Mouse (Mus musculus) G1E-ER4 (cell line): ENCODE measurements around the gene Tnik. TPM values are rescaled to one million over a fixed set of nuclear protein-coding genes. Genes with fewer than 3 reads are reported as not detected.

Source experiments
- GATA1 ChIP-seq: IDR thresholded peaks from one replicate; pipeline ENCODE4 v1.8.0; 2012; ENCODE audit warnings: low read length, inconsistent platforms
- polyA plus RNA-seq: library from polyadenylated mRNA; stranded (reverse); fragments of >175 nt; gene quantifications from 2 replicates; pipeline ENCODE4 v1.2.3, GENCODE M21; 2012

Gene Tnik
- polyA plus RNA-seq, 1 experiment: 1.2 TPM

DNA sequence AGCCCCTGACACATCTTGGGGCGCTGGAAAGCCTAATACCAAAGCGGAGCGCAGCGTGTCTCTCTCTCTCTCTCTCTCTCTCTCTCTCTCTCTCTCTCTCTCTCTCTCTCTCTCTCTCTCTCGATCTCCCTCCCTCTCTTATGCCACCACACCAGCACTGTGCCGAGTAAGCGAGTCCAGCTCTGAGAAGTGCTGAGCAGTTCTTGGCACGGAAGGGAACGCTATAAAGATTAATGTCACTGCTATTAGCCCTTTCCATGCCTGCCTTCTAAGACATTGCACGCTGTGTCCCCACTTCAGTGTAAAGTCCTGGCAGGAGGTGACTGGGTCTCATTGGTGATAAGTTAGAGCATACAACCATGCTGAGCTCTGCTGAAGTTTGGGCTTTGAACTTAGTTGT lies 433.1 kb downstream of the Tnik start:
- no peak for TF ChIP-seq GATA1

DNA sequence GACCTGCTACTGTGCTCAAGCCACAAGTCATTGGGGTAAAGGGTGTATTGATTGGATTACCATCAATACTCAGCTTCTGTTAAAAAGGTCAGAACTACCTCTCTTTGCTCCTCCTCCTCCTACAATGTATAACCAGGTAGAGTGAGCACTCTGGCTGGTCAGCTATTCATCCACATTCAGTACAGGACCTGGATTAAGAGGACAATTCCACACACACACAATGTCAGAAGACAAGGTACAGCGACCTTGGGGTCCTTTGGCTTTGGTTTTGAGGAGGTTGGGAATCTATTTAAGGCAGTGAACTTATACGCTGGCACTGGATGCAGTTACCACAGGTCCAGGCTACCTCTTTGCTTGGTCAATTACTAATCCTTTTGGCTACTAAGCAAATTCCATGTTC lies 434.8 kb downstream of the Tnik start, which contains the start of gene Slc2a2:
Gene Slc2a2 (plus strand): TSS at position 107 of the 400 bp plus-strand sequence.
- no peak for TF ChIP-seq GATA1

DNA sequence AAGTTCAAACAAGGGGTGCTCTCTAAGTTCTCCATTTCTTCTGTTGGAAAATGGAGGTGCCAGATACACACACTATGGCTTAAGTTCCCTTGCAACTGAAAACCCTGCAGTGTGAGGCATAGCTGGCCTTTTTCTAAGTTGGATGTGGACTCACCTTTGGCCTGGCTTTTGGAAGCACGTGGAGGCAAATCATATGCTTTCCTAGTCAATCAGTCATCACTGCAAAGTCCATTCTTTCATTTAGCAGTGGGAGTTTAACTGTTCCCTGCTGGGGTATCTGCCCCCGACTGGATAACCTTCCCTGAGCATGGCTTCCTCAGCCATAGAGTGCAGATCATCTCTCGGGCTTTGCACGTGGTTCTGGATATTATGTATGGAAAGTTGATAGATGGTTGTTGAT lies 436.6 kb downstream of the Tnik start:
- TF ChIP-seq GATA1: no peak

DNA sequence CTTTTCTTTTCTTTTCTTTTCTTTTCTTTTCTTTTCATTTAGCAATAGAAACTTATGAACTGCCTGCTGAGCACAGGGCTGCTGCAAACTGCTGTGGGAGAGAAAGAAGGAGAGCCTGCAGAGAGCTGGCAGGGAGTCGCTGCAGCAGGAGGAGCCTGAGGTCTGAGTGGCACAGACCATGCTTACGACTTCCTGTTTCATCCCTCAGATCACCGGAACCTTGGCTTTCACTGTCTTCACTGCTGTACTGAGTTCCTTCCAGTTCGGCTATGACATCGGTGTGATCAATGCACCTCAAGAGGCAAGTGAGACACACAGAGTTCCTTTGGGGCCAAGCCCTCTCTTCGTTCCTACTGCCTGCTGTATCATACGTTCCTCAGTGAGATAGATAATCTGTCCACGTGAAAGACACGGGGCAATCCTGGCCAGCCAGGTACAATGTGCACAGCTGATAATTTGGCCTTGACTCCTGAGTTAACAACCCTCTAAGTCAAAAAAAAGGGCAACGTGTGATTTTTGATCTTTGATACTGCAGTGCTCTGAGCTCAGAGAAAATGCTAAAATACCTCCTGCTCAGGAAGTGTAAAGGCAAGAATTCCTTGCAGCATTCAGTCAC lies 442.6 kb downstream of the Tnik start:
- TF ChIP-seq GATA1: no peak

DNA sequence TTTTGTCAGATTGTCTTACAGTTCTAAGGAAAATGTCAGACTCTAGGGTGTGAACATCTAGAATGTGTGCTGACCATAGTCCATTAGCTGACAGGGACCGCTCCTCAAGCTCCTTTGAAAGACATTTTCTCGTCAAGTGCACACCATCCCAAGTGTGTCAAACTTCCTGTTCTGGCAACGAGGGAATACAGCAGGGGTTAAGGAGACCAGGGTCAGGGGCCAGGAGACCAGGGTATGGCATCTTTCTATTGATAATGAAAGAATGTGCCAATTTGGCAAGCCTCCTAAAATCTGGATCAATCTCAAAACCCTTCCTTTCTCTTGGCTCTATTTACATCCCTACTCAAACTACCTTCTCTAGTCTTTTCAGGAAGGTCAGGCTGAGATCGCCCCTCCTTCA lies 443.7 kb downstream of the Tnik start:
- TF ChIP-seq GATA1: no peak

DNA sequence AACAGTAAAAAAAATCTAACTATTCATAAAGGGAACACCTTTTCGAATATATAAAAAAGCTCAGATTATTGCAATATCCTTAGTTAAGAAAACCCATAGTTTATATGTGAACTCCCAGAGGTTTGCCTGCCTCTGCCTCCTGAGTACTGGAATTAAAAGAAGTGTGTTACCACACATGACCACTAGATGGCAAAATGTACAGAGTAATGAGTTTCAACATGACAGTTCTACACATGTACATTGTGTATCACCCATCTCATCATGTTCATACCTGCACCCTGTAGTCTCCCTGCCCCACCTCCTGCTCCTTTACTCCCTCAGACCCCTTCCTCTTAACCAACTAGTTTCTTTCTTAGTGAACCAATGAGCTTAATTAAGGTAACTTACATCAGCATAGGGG lies 446.7 kb downstream of the Tnik start:
- TF ChIP-seq GATA1: no peak

DNA sequence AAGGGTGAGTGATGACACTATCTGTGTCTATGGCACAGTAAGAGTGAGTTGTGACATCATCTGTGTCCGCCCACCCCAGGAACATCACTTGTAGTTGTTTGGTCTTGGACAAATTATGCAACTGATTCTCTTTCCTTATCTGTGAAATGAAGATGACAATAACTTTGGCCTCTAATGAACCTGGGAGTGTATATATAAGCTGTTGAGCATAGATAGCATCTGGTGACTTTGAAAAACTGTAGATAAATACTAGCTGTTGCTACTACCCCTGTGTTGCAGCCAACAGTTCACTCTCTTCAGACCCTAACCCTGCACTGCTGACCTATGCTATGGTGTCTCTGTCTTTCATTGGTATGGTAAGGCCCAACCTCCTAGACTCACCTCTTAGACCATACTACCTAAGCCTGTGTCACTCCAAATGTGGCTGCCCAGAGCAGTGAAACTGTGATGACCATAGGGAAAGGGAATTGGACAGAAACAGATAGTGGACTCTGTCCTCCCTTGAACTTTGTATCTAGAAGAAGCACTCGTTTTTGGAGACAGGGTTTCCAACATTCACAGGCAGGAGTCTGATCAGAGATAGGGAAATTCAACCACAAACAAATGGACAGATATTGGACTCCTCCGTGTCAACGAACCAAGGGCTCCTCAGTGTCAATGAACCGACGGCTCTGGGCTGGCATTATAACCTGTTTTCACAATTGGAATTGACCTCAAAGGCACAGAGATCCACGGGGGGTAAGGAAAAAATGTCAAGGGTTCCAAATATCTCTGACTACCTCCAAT lies 451.1 kb downstream of the Tnik start:
- no peak for TF ChIP-seq GATA1

DNA sequence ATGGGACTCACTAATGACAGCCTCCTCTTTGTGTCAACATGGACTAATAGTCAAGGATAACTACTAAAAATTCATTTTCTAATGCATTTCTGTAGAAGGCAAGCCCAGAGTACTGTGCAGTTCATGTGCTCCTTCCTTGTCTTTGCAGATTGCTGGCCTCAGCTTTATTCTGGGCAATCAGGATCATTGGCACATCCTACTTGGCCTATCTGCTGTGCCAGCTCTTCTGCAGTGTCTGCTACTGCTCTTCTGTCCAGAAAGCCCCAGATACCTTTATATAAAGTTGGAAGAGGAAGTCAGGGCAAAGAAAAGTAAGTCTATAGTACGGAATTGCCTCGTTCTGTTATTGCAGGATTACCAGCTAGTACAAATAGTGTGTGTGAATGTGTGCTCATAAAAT lies 455.5 kb downstream of the Tnik start:
- no peak for TF ChIP-seq GATA1

DNA sequence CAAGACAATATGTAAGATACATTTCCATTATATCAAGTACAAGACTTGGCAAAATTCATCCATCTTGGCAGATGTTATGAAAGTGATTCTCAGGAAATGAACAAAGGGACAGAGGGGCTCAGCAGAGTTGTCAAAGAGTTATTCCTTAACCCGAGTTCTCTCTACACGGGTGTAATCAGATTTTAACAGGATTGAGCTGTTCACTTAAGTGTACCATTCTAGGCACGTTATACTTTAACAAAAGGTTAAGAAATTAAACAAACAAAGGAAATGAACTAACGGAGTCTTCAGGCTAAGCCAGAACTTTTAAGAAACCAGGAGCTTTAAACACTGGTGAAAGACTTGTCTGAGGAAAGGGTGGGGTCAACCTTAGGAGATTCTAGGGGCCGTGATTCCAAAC lies 458.2 kb downstream of the Tnik start:
- TF ChIP-seq GATA1: no peak

DNA sequence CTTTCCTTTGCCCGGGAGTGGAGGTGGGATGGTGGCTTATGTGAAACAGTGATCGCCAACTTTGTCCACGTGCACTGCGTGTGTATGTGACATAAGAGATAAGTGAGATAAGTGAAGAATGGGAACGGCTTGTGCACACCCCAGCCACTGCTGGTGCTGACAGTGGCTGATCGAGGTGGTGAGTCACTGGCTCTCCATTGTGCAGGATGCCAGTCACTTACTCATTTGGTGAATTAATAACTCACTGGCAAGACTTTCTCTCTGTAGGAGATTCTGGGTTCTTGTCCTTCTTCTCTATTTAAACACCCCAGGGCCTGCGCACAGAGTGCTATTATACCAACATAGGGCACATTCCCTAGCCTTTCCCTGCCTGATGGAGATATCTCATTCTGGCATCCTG lies 458.8 kb downstream of the Tnik start:
- TF ChIP-seq GATA1: no peak

DNA sequence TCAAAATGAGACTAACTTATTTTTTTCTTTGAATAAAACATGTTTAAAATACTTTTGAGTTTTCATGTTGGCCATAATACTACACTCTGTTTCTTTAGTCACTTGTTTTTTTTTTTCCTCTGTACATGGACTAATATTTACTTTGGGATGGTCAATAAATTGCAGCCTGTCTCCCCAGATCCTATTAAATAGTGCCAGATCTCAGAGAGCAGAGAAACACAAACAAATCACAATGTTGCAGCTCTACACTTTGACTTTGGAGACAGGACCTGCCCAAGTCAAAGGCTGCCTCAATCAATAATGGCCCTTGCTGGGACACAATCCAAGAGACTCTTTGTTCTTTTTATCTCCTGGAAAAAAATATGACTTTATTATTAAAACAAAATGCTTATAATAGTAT lies 459.5 kb downstream of the Tnik start:
- no peak for TF ChIP-seq GATA1

DNA sequence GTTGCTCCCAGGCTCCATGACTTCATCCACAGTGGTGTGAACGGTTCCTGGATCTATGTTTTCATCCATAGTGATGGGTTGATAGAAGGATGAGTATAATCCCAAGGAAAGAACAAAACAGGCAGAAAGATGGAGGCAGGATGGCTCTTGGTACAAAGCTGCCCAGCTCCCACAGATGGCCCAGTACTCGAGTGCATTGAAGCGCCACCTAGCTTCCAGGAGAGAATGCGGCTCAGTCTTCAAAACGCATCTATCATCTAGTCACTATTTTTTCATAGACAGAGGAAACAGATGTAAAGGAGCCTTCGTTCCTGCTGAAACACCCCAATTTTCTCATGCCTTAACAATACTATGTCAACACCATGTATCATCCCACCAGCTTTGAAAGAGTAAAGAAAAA lies 460.5 kb downstream of the Tnik start:
- no peak for TF ChIP-seq GATA1

DNA sequence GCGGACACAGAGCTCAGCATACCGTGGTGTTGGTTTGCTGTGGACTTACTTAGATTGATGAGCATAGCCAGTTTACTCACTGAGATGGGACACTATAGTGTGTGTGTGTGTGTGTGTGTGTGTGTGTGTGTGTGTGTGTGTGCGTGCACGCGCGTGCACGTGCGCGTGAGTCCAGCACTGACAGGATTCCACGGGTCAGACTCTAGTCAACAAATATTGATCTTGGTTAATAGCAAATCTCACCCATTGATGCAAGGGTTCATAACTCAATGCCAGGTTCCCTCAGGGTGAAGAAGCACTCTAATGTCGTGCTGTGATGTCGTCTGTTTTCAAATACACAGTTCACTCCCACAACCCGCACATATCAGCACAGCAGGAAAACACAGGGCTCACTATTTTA lies 462.2 kb downstream of the Tnik start:
- TF ChIP-seq GATA1: no peak
